Comparison of ENCODE assay signal across 20 mouse cellular contexts in the genomic region with DNA sequence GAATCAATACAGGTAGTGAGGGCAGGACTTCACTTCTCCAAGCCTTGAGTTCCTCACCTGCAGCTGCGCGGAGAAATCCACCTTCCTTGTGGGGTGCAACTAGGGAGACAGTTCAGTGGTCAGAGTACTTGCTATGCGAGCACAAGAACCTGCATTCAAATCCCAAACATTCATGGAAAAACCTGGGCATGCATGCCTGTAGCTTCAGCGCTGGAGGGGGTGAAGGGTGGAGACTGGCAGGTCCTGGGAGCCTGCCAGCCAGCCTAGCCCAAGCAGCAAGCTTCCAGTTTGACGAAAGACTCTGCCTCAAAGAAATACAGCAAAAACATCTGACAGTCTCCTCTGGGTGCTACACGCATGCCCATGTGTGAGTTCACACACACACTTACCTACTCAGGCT. TPM values are rescaled to one million over a fixed set of nuclear protein-coding genes. Genes with fewer than 3 reads are reported as not detected.
DNase-seq lines count a peak whose midpoint lies in the region; ATAC-seq lines count a peak whose summit lies in the region.
"Had no signal": no experiment of that assay in that cellular context is flagged by ENCODE, and none has a peak within 500 bp of the region (broad histone marks: within the 10 kb centered on the region; RNA-seq: fewer than 3 reads in every experiment).

A gene (minus strand): TSS at position 172 of the 400 bp plus-strand sequence.

- ATAC-seq in kidney, embryonic 15.5 days (replicated peaks; ENCODE audit: low FRiP score) = no peak
- no peak for ATAC-seq in midbrain, embryonic 16.5 days
- ATAC-seq in midbrain, embryonic 14.5 days (ENCODE audit: low FRiP score, low TSS enrichment) = no peak
- ATAC-seq: forebrain, embryonic 13.5 days; forebrain, postnatal 0 days had no signal

- H3K9me3 ChIP-seq in kidney, embryonic 15.5 days (replicated peaks) = no peaks in the 10 kb centered on the region
- H3K9me3 ChIP-seq in midbrain, embryonic 16.5 days (replicated peaks; ENCODE audit: control insufficient read depth, low read length, poor library complexity, severe bottlenecking) = no peaks in the 10 kb centered on the region
- H3K9me3 ChIP-seq in midbrain, embryonic 14.5 days (ENCODE audit: control insufficient read depth, low read length) = no peaks in the 10 kb centered on the region
- H3K9me3 ChIP-seq: embryonic facial prominence, embryonic 10.5 days; forebrain, embryonic 13.5 days; heart, embryonic 12.5 days; hindbrain, embryonic 10.5 days had no signal

- H3K27ac ChIP-seq in kidney, embryonic 15.5 days = no peak within 1 kb of the TSS
- H3K27ac ChIP-seq in midbrain, embryonic 16.5 days (ENCODE audit: low read length) = no peak within 1 kb of the TSS
- no peak within 1 kb of the TSS for H3K27ac ChIP-seq in midbrain, embryonic 14.5 days (replicated peaks; ENCODE audit: low read depth, low read length)
- H3K27ac ChIP-seq: embryonic facial prominence, embryonic 10.5 days; forebrain, embryonic 13.5 days; gastrocnemius, adult 2 months; hindbrain, embryonic 10.5 days had no signal

- H3K4me2 ChIP-seq in kidney, embryonic 15.5 days = no peak within 1 kb of the TSS
- no peak within 1 kb of the TSS for H3K4me2 ChIP-seq in midbrain, embryonic 16.5 days (ENCODE audit: low read length)
- H3K4me2 ChIP-seq in midbrain, embryonic 14.5 days (ENCODE audit: low read length) = no peak within 1 kb of the TSS
- H3K4me2 ChIP-seq: forebrain, embryonic 13.5 days; heart, embryonic 12.5 days had no signal

- DNase-seq in kidney, adult 18-20 months = peak; percentile 70
- peak; percentile 44 for DNase-seq in A20 (ENCODE audit: low read depth, low spot score)
- DNase-seq in kidney, adult 9 months = peak; percentile 80
- peak; percentile 70 to 84 for DNase-seq in kidney, postnatal 25 days
- DNase-seq in adrenal gland, postnatal 14 days = no peak
- no peak for DNase-seq in midbrain, embryonic 14.5 days
- DNase-seq: cerebellum, adult 2 months; cerebellum, postnatal 10 days; forebrain, postnatal 0 days; gastrocnemius, adult 2 months; gastrocnemius, postnatal 25 days had no signal

- H3K9ac ChIP-seq in kidney, embryonic 15.5 days = no peak within 1 kb of the TSS
- H3K9ac ChIP-seq in midbrain, embryonic 16.5 days (ENCODE audit: low read depth, low read length) = no peak within 1 kb of the TSS
- H3K9ac ChIP-seq in midbrain, embryonic 14.5 days (replicated peaks; ENCODE audit: low read length) = no peak within 1 kb of the TSS
- H3K9ac ChIP-seq: forebrain, embryonic 13.5 days; forebrain, postnatal 0 days; heart, embryonic 12.5 days had no signal

- H3K27me3 ChIP-seq in kidney, embryonic 15.5 days = no peaks in the 10 kb centered on the region
- no peaks in the 10 kb centered on the region for H3K27me3 ChIP-seq in midbrain, embryonic 16.5 days (ENCODE audit: control insufficient read depth, insufficient read depth, low read depth, low read length)
- H3K27me3 ChIP-seq in midbrain, embryonic 14.5 days (ENCODE audit: control insufficient read depth, insufficient read depth, low read length) = no peaks in the 10 kb centered on the region
- H3K27me3 ChIP-seq: forebrain, embryonic 13.5 days; heart, embryonic 12.5 days had no signal

- 0 out of 2 replicates have a peak, but pooled peaks cover 6% of the 10 kb centered on the region for H3K4me1 ChIP-seq in kidney, embryonic 15.5 days
- H3K4me1 ChIP-seq in midbrain, embryonic 16.5 days (ENCODE audit: control insufficient read depth, insufficient read depth, low read length) = no peaks in the 10 kb centered on the region
- no peaks in the 10 kb centered on the region for H3K4me1 ChIP-seq in midbrain, embryonic 14.5 days (ENCODE audit: control insufficient read depth, insufficient read depth, low read length)
- H3K4me1 ChIP-seq: embryonic facial prominence, embryonic 10.5 days; forebrain, embryonic 13.5 days; heart, embryonic 12.5 days; hindbrain, embryonic 10.5 days had no signal

- no peaks in the 10 kb centered on the region for H3K36me3 ChIP-seq in kidney, embryonic 15.5 days
- H3K36me3 ChIP-seq in midbrain, embryonic 16.5 days (ENCODE audit: control insufficient read depth, insufficient read depth, low read length) = no peaks in the 10 kb centered on the region
- H3K36me3 ChIP-seq in midbrain, embryonic 14.5 days (ENCODE audit: control insufficient read depth, insufficient read depth, low read length) = no peaks in the 10 kb centered on the region
- H3K36me3 ChIP-seq: embryonic facial prominence, embryonic 10.5 days; heart, embryonic 12.5 days; hindbrain, embryonic 10.5 days had no signal

- no peak within 1 kb of the TSS for H3K4me3 ChIP-seq in kidney, embryonic 15.5 days (replicated peaks)
- H3K4me3 ChIP-seq in midbrain, embryonic 16.5 days (ENCODE audit: low read depth, low read length) = no peak within 1 kb of the TSS
- H3K4me3 ChIP-seq in midbrain, embryonic 14.5 days (replicated peaks; ENCODE audit: low read depth, low read length) = no peak within 1 kb of the TSS
- H3K4me3 ChIP-seq: embryonic facial prominence, embryonic 10.5 days; forebrain, embryonic 13.5 days; gastrocnemius, adult 2 months; heart, embryonic 12.5 days; hindbrain, embryonic 10.5 days had no signal

- WGBS in kidney, embryonic 15.5 days = 80% methylated on average over 6 of the region's 6 CpGs
- 81% methylated on average over 6 of the region's 6 CpGs for WGBS in midbrain, embryonic 16.5 days
- 88% methylated on average over 6 of the region's 6 CpGs for WGBS in midbrain, embryonic 14.5 days

RNA-seq across cellular contexts. Expression of the gene that starts here (rescaled TPM):
- 0.29 and 0.35 TPM in 2 replicates for polyA plus RNA-seq in kidney, embryonic 15.5 days (2015; fragmentation: Nextera tagmentation; extraction: Ambion mirVana)
- 0.13 TPM in 1 of 2 replicates, not detected in the other for polyA plus RNA-seq in midbrain, embryonic 16.5 days (2015; fragmentation: Nextera tagmentation; extraction: Ambion mirVana)
- not detected in 2 replicates for total RNA-seq in adrenal gland, postnatal 14 days (2021)
- polyA plus RNA-seq in midbrain, embryonic 14.5 days (2014; fragmentation: Nextera tagmentation; extraction: Ambion mirVana) = 0.15 TPM in 1 of 2 replicates, not detected in the other
- total RNA-seq: gastrocnemius, adult 2 months; gastrocnemius, postnatal 25 days; granulocyte monocyte progenitor cell, adult 5-6 weeks; heart, adult 8-10 months; heart, postnatal 25 days had no signal
- polyA plus RNA-seq: embryonic facial prominence, embryonic 10.5 days; forebrain, embryonic 13.5 days; heart, embryonic 12.5 days; hindbrain, embryonic 10.5 days had no signal

Comparison
In these comparisons a context has a peak if more than half of its experiments do, and no peak if none do; other contexts are left out.
1. DNase-seq: peak in kidney, adult 18-20 months (single experiment), A20 (single experiment), kidney, adult 9 months (single experiment) and kidney, postnatal 25 days (2 of 2); none in adrenal gland, postnatal 14 days (single experiment) and midbrain, embryonic 14.5 days (single experiment).